Mouse (Mus musculus): ENCODE measurements around the gene Krtap4-7.
"Not testable (repeated sequence)": the region's sequence is repeated elsewhere in the genome, so short reads cannot be mapped to it uniquely, and the experiment has no call there.

GRCm38 (mm10) chr11:99643635-99644139, at the start of gene Krtap4-7:
- TF ChIP-seq ZNF384 (IDR thresholded peaks at IDR 0.05; ENCODE audit: low read depth, low read length); ZC3H11A (IDR thresholded peaks at IDR 0.05; ENCODE audit: borderline replicate concordance, low read depth, low read length); CHD2 (IDR thresholded peaks at IDR 0.05; ENCODE audit: low read depth, low read length): not testable (repeated sequence)
